Mouse (Mus musculus) T-helper 2 cell (primary cell): ENCODE data around the gene Pilrb2.

Experiments used
- in situ Hi-C: fragments of 300-600 bp; cut with MboI, MseI; formaldehyde crosslinking; loops from one replicate; pipeline ENCODE4 v1.15.1; 2025; ENCODE audit warnings: high pct_unique_total_duplicates

Gene Pilrb2

DNA sequence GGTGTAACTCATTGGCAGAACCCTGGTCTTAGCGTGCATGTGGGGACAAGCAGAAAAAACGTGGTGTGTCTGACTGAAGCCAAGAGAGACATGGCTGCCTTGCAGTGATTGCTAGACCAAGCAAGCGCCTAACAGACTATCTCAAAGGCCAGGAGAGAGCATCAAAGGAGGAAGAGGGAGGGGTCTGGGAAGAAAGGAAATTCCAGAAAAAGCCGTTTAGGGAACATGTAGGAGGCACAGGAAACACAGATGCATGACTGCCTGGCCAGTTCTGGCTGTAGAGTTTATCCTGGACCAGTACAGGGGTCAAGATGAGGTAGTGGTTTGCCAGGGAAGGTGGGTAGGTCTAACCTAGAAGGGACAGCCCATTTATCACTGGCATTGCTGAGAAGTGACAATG lies 38.1 kb downstream of the Pilrb2 start:
- in situ Hi-C loops: no loop called here

DNA sequence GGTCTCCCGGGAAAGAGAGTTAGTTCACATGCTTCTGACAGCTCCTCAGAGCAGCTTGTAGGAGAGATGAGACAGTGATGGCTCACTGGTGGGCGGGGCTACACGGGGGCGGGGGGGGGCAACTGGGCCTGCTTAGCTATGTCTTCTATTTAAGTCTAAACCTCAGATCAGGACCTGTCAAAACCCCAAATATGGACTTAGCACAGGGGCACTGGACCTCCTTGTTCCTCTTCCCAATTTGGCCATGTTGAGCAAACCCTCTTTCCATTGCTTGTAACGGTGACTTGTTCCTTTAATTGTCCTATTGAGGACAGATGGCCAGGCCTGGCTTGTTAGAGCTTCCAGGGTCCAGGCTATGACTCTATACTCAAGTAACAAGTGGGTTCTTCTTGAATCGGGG lies 40.1 kb downstream of the Pilrb2 start:
- in situ Hi-C loops: no loop called here

DNA sequence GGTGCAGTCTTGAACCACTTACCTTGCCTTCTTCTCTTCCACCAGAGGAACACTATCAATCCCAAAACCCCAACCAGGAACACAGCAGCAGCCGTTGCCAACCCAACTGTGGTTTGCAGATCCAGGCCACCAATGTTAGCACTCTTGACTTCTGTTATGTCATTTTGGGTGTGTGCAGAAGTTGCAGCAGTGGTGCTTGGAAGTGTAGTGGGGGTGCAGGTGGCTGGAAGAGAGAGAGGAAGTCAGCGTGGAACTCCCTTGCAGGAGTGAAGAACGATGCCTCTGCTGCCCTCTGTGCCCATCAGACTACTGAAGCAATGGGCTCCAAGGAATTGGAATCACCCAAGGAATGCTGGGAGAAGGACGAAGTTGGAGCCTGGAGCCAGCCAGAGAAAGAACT lies 40.5 kb downstream of the Pilrb2 start:
- in situ Hi-C loops: no loop called here

DNA sequence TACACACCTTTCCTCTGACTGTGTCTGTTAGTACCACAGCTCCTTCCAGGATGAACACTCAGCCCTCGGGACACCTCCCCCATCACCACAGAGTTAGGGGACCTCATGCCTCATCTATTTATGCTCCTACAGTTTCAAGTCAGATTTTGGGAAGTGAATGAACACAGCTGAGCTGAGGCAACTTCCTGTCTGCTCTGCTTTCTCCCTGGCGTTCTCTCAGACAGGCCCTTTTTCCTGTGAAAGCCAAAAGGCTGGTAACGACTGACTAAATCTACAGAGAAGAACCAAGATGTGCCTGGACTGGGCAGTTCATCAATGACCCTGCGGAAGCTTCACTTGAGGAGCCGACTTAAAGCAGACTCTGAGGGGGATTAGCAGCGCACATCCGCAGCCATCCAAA lies 41.4 kb downstream of the Pilrb2 start:
- in situ Hi-C loops: no loop called here

DNA sequence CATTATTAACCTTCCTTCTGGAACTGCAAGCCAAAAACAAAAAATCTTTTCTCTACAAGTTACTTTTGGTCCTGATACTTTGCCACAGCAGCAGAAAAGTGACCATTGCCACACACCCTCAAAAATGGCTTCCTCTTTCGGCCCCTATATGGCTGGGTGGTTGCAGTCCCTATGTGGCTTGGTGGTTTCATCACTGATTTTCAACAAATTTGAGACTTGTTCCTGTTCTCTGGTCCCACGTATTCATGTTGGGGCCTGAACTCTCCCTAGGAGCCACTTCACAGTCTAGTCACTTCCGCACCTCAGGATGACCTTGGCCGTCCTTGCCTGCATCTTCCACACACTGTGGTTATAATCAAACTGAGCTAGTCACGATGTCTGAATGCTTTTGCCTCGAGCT lies 42.9 kb downstream of the Pilrb2 start:
- in situ Hi-C loops: no loop called here

DNA sequence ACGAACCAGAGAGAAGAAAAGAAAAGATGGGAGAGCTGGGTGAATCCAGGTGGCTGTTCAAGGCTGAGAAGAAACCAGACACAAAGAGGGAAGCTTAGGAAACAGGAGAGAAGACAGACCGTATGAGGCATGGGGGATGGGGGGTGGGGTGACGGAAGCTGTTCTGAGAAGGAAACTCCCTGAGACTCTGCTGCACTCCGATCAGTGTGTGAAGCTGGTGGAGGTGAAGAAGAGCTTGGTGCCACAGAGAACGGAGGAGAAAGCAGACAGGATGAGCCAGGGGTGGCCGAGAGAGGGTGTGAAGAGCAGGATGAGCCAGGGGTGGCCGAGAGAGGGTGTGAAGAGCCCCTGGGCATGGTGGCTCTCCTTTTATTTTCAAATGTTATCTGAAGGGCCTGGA lies 45.2 kb downstream of the Pilrb2 start:
- in situ Hi-C loops: no loop called here

DNA sequence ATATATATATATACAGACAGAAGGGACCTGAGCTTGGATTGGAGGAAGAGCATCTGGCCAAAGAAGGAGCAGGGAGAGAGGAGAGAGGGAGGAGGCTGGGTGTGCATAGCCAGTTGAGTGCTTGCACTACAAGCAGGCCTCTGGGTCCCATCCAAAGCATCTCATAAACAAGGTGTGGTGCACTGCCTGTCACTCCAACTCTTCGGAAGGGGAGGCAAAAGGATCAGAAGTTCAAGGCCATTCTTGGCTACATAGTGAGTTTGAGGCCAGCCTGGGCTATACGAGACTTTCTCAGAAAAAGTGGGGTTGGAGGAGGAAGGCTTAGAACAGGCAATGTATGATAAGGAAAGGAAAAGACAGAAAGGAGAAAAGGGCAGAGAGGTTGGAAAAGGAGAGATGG lies 45.6 kb downstream of the Pilrb2 start:
- in situ Hi-C loops: no loop called here

DNA sequence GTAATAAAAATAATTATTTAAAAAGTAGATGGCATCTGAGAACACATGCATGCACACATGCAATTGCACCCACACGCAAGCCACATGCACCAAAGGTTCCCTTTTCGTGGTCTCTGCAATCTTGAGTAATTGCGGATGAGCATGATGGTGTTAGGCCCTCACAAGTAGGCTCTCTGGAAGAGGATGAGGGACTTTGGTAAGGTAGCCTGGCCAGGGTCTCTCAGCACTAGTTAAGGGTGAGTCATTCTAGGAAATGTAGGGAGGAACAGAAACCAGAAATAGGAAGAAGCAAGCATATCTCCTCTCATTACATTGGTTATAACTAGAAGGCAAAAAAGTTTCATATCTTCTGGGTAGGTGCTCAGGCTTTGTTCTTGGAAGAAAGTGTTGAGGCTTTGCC lies 46.6 kb downstream of the Pilrb2 start:
- in situ Hi-C loops: no loop called here

DNA sequence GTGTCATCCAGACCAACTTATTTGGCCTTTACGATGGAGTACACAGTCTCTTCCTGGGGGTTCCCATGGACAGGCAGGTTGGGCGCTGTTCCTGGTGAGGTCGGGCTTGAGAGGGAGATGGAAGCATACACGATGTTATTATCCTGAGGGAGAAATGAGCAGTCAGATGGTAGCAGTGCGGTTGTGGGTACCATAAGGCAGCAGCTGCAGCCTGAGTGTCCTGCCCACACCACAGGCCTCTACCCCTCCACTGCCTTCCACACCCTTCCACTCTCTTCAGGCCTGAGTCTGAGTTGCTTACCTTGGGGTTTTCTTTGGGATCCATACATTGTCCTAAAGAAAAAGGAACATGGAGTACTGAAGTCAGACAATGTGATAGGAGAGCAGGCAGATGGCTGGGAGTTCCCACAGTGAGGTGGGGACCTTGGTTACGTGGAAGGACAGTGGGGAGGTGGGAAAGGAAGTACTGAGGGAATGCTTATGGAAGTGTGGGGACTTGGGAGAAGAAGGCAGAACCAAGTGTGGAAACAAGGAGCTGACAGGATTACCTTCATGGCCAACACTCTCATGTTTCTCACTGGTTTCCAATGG lies 48.1 kb downstream of the Pilrb2 start:
- in situ Hi-C loops: no loop called here

DNA sequence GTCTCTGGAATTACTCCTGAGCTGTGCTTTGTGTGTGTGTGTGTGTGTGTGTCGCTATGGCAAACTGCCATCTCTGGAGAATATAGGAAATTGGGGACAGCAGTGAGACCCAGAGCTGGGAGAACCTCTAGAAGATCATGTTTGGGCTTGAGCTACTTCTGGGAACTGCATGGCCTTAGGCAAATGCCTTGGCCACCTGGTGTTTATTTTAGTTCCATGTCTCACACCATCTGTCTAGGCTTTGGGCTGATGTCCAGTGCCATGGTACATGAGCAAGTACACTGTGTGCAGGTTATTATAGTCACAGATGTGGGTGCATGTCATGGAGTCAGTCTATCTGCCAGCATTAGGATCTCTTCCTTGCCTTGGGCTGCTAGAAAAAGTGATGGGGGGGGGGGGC lies 49.0 kb downstream of the Pilrb2 start:
- in situ Hi-C loops: no loop called here

DNA sequence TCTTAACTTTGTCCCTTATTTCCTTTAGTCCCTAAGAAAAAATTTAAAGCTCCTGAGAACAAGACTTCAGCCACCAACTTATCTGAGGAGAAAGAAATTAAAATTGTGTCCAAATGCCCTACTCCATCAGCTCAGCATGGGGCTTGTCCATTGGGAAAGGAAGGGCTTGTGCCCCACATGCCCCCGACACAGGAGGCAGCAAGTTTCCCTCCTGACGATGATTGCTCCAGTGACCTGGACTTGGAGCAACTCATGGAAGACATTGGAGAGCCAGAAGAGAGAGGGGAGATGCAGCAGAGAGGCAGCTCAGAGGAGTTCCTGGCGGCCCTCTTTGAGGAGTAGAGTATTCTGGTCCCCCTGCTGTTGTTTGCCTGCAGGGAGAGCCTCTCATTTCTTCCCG lies 49.5 kb downstream of the Pilrb2 start:
- in situ Hi-C loops: no loop called here

DNA sequence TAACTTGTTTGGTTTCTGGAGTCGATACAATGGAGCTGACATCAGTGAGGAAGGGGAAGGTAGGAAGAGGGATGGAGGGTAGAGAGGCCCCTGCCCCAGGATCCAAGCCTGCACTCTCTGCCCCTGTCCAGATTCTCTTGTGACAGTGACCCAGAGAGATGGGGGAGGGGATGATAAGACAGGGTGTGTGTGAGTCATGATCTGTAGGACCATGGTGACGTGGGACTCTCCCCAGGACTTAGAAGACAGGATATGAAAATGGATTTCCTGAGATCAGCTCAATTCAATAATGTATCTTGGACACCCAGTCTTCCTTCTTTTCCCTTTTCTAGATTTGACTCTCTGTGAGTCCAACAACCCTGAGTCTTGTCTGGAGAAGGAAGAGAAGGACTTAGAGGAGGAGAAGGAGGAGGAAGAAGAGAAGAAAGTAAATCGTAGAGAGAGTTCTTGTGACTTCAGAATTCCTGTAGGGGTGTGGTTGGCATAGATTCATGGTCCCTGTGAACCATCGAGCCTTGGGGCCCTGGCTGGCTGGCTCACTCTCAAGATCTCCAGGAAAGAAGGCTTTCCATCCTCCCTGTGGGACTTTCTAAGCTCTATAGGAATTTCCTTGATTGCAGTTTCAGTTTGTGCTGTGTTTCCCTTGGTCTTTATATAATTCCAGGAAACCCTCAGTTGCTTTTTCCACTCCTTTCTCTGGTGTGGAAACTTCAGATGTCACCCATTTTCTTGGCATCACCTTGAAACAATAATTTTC lies 54.0 kb downstream of the Pilrb2 start:
- in situ Hi-C loops: loop anchor here (10.0 kb wide), 1 partner anchor 817 kb away; no protein-coding TSS in a partner anchor
